Mouse (Mus musculus) spleen, adult 2 months (tissue): Measurements from ENCODE around the gene Cysrt1.

Experiments
- CTCF ChIP-seq: fragments of 200-500 bp; IDR thresholded peaks from 2 replicates; pipeline ENCODE4 v1.5.1; 2011; ENCODE audit warnings: mild to moderate bottlenecking, inconsistent platforms; ENCODE audit not compliant: insufficient read depth, insufficient read length, insufficient replicate concordance; ENCODE audit errors: extremely low read depth
- POLR2A ChIP-seq: fragments of 200-500 bp; IDR thresholded peaks from 2 replicates; pipeline ENCODE4 v1.6.1; 2011; ENCODE audit warnings: low read depth, low read length, inconsistent platforms

- TF ChIP-seq CTCF (no peak), POLR2A (no peak)
These were observed 11.2 kb downstream of the Cysrt1 start for GRCm38 (mm10) chr2:25231038-25231437.
